Mouse (Mus musculus) limb, embryonic 10.5 days (tissue): ENCODE data around the gene Fibp. TPM values are rescaled to one million over a fixed set of nuclear protein-coding genes. Genes with fewer than 3 reads are reported as not detected.
"Not testable (repeated sequence)": the region's sequence is repeated elsewhere in the genome, so short reads cannot be mapped to it uniquely, and the experiment has no call there.

Source experiments
- DNase-seq: peaks from one replicate; pipeline ENCODE4 v3.0.0-alpha.2; 2017; ENCODE audit warnings: low spot score
- H3K27ac ChIP-seq: fragments of 300-500 bp; sonication (generic); 2 replicates; pipeline ENCODE4 v1.5.1; 2016; ENCODE audit warnings: mild to moderate bottlenecking
- H3K27me3 ChIP-seq: fragments of 300-500 bp; sonication (generic); 2 replicates; pipeline ENCODE4 v1.6.1; 2016; ENCODE audit warnings: low read depth, mild to moderate bottlenecking; ENCODE audit not compliant: poor library complexity, severe bottlenecking
- H3K36me3 ChIP-seq: fragments of 300-500 bp; sonication (generic); 2 replicates; pipeline ENCODE4 v1.6.1; 2016; ENCODE audit warnings: mild to moderate bottlenecking, moderate library complexity
- H3K4me1 ChIP-seq: fragments of 300-500 bp; sonication (generic); 2 replicates; pipeline ENCODE4 v1.6.1; 2016
- H3K4me3 ChIP-seq: fragments of 300-500 bp; sonication (generic); 2 replicates; pipeline ENCODE4 v1.5.1; 2016; ENCODE audit warnings: mild to moderate bottlenecking, moderate library complexity
- H3K9me3 ChIP-seq: fragments of 300-500 bp; sonication (generic); replicated peaks from 2 replicates; pipeline ENCODE4 v1.6.1; 2016; ENCODE audit warnings: mild to moderate bottlenecking
- WGBS: fragments of 180-500 bp; shearing (Covaris S2); methylation state at CpG from one replicate; pipeline ENCODE4 v1.1.7; 2016; 5-methylcytosine and 5-hydroxymethylcytosine counted together
- polyA plus RNA-seq: library from polyadenylated mRNA; unstranded; fragments of >200 nt; fragmentation: Nextera tagmentation; extraction: Ambion mirVana; gene quantifications from 2 replicates; pipeline ENCODE4 v1.2.1, GENCODE M21; 2016

The Fibp gene
- polyA plus RNA-seq, 1 experiment from 2014 or later = 132 TPM

- peak; percentile 98 for DNase-seq
- no peaks in the 10 kb centered on the region for H3K9me3 ChIP-seq
- peak overlapping the region; percentile 97 for H3K27ac ChIP-seq
- WGBS = under 1% methylated on average over 26 of the region's 26 CpGs
- no peaks in the 10 kb centered on the region for H3K27me3 ChIP-seq
- peak overlapping the region; percentile 97 for H3K4me3 ChIP-seq
- peaks cover 41% of the 10 kb centered on the region for H3K4me1 ChIP-seq
- peaks cover 53% of the 10 kb centered on the region for H3K36me3 ChIP-seq
These were observed 28.6 kb downstream of the Fibp start for GRCm38 (mm10) chr19:5488878-5489571.

GRCm38 (mm10) chr19:5489721-5490120 lies 29.3 kb downstream of the Fibp start:
- DNase-seq, H3K9me3 ChIP-seq, H3K27me3 ChIP-seq: not testable (repeated sequence)
- peak overlapping the region; percentile 97 for H3K27ac ChIP-seq
- peaks cover 43% of the 10 kb centered on the region for H3K4me1 ChIP-seq
- peak overlapping the region; percentile 97 for H3K4me3 ChIP-seq
- WGBS = 57% methylated on average over 10 of the region's 10 CpGs
- peaks cover 53% of the 10 kb centered on the region for H3K36me3 ChIP-seq

GRCm38 (mm10) chr19:5490313-5490897 lies 30.0 kb downstream of the Fibp start, which contains the start of gene Cfl1:
Cfl1 (plus strand) TSS chr19:5490455.
- Histone ChIP-seq H3K36me3 (peaks cover 51% of the 10 kb centered on the region), H3K4me3 (peak within 1 kb of the TSS; percentile 97), H3K27ac (peak within 1 kb of the TSS; percentile 97), H3K9me3 (no peaks in the 10 kb centered on the region), H3K4me1 (peaks cover 43% of the 10 kb centered on the region), H3K27me3 (no peaks in the 10 kb centered on the region)
- under 1% methylated on average over 62 of the region's 62 CpGs for WGBS
- DNase-seq = peak; percentile 97

GRCm38 (mm10) chr19:5490898-5491708 lies 30.7 kb downstream of the Fibp start:
- DNase-seq = peak; percentile 83
- Histone ChIP-seq H3K4me1 (peaks cover 43% of the 10 kb centered on the region), H3K4me3 (peak overlapping the region; percentile 97), H3K27ac (peak overlapping the region; percentile 97), H3K36me3 (peaks cover 51% of the 10 kb centered on the region), H3K9me3 (no peaks in the 10 kb centered on the region), H3K27me3 (no peaks in the 10 kb centered on the region)
- WGBS = under 1% methylated on average over 59 of the region's 59 CpGs

- no peaks in the 10 kb centered on the region for H3K27me3 ChIP-seq
- WGBS = 88% methylated on average over 4 of the region's 4 CpGs
- H3K4me1 ChIP-seq = peaks cover 28% of the 10 kb centered on the region
- no peak overlapping the region for H3K27ac ChIP-seq
- no peaks in the 10 kb centered on the region for H3K9me3 ChIP-seq
- peaks cover 59% of the 10 kb centered on the region for H3K36me3 ChIP-seq
- no peak overlapping the region for H3K4me3 ChIP-seq
- no peak for DNase-seq
These were observed 32.2 kb downstream of the Fibp start for GRCm38 (mm10) chr19:5492641-5493040.

- not testable (repeated sequence) for H3K27me3 ChIP-seq, H3K9me3 ChIP-seq, H3K27ac ChIP-seq, DNase-seq, H3K4me3 ChIP-seq
- peaks cover 66% of the 10 kb centered on the region for H3K36me3 ChIP-seq
- 68% methylated on average over 9 of the region's 9 CpGs for WGBS
- peaks cover 25% of the 10 kb centered on the region for H3K4me1 ChIP-seq
These were observed 32.9 kb downstream of the Fibp start for GRCm38 (mm10) chr19:5493301-5493721.

- peaks cover 16% of the 10 kb centered on the region for H3K4me1 ChIP-seq
- no peaks in the 10 kb centered on the region for H3K27me3 ChIP-seq
- H3K27ac ChIP-seq = no peak overlapping the region
- no peaks in the 10 kb centered on the region for H3K9me3 ChIP-seq
- no peak overlapping the region for H3K4me3 ChIP-seq
- no peak for DNase-seq
- H3K36me3 ChIP-seq = peaks cover 70% of the 10 kb centered on the region
- 90% methylated on average over 3 of the region's 3 CpGs for WGBS
These were observed 33.9 kb downstream of the Fibp start for GRCm38 (mm10) chr19:5494314-5494713.

GRCm38 (mm10) chr19:5495353-5496051 lies 35.1 kb downstream of the Fibp start:
- Histone ChIP-seq H3K27ac (no peak overlapping the region), H3K9me3 (no peaks in the 10 kb centered on the region), H3K27me3 (no peaks in the 10 kb centered on the region), H3K36me3 (peaks cover 70% of the 10 kb centered on the region), H3K4me3 (no peak overlapping the region), H3K4me1 (peaks cover 9% of the 10 kb centered on the region; the same call in 1 of the 2 replicates)
- no peak for DNase-seq
- 85% methylated on average over 12 of the region's 12 CpGs for WGBS

GRCm38 (mm10) chr19:5496052-5496370 lies 35.6 kb downstream of the Fibp start:
- H3K27me3 ChIP-seq = no peaks in the 10 kb centered on the region
- H3K4me3 ChIP-seq = no peak overlapping the region
- no peaks in the 10 kb centered on the region for H3K9me3 ChIP-seq
- H3K36me3 ChIP-seq = peaks cover 70% of the 10 kb centered on the region
- 87% methylated on average over 16 of the region's 16 CpGs for WGBS
- no peak for DNase-seq
- no peak overlapping the region for H3K27ac ChIP-seq
- peaks cover 9% of the 10 kb centered on the region; the same call in 1 of the 2 replicates for H3K4me1 ChIP-seq

- Histone ChIP-seq H3K36me3 (peaks cover 33% of the 10 kb centered on the region), H3K9me3 (no peaks in the 10 kb centered on the region), H3K4me3 (no peak overlapping the region), H3K27ac (no peak overlapping the region), H3K27me3 (no peaks in the 10 kb centered on the region), H3K4me1 (no peaks in the 10 kb centered on the region)
- no peak for DNase-seq
- WGBS = 88% methylated on average over 2 of the region's 2 CpGs
These were observed 40.0 kb downstream of the Fibp start for GRCm38 (mm10) chr19:5500330-5500875.

GRCm38 (mm10) chr19:5503687-5504086 lies 43.3 kb downstream of the Fibp start, which contains the start of gene 1700020D05Rik:
1700020D05Rik (minus strand) TSS chr19:5503787.
- no peaks in the 10 kb centered on the region for H3K9me3 ChIP-seq
- no peak within 1 kb of the TSS for H3K4me3 ChIP-seq
- WGBS = 44% methylated on average over 17 of the region's 17 CpGs
- peaks cover 3% of the 10 kb centered on the region; the same call in 1 of the 2 replicates for H3K4me1 ChIP-seq
- no peak within 1 kb of the TSS for H3K27ac ChIP-seq
- H3K36me3 ChIP-seq = peaks cover under 1% of the 10 kb centered on the region; the same call in 1 of the 2 replicates
- no peak for DNase-seq
- H3K27me3 ChIP-seq = no peaks in the 10 kb centered on the region
